ENCODE assay signal across 7 mouse cellular contexts in genomic region chr11:3964416-3965172, GRCm38 (mm10). TPM values are rescaled to one million over a fixed set of nuclear protein-coding genes. Genes with fewer than 3 reads are reported as not detected.
DNase-seq lines count a peak whose midpoint lies in the region; ATAC-seq lines count a peak whose summit lies in the region.

No protein-coding gene starts in this region.

- H3K9me3 ChIP-seq in forebrain, embryonic 12.5 days, result no peaks in the 10 kb centered on the region
- no peaks in the 10 kb centered on the region for H3K9me3 ChIP-seq in liver, embryonic 13.5 days (replicated peaks)

- 15% methylated on average over 11 of the region's 11 CpGs for WGBS in forebrain, embryonic 12.5 days
- 7% methylated on average over 11 of the region's 11 CpGs for WGBS in liver, embryonic 13.5 days (ENCODE audit: insufficient replicate concordance)

- H3K9ac ChIP-seq in forebrain, embryonic 12.5 days, result peak overlapping the region; percentile 83
- H3K9ac ChIP-seq in liver, embryonic 13.5 days, result peak overlapping the region; percentile 81

- H3K27me3 ChIP-seq in forebrain, embryonic 12.5 days, result 0 out of 2 replicates have a peak, but pooled peaks cover 4% of the 10 kb centered on the region
- peaks cover 3% of the 10 kb centered on the region; the same call in 1 of the 2 replicates for H3K27me3 ChIP-seq in liver, embryonic 13.5 days

- H3K27ac ChIP-seq in forebrain, embryonic 12.5 days, result 0 out of 2 replicates have a peak overlapping the region, but pooled peaks have one; percentile 57
- peak overlapping the region; percentile 73 for H3K27ac ChIP-seq in liver, embryonic 13.5 days

- H3K4me2 ChIP-seq in forebrain, embryonic 12.5 days, result peak overlapping the region; percentile 86
- H3K4me2 ChIP-seq in liver, embryonic 13.5 days, result peak overlapping the region; percentile 80

- DNase-seq in retina, adult 2 months (ENCODE audit: low read depth, low spot score), result peak; percentile 41
- DNase-seq in retina, embryonic 14.5 days (ENCODE audit: low spot score), result no peak
- DNase-seq in liver, embryonic 13.5 days, result no peak
- peak; percentile 16 for DNase-seq in testis, postnatal 10 days (ENCODE audit: low spot score)
- DNase-seq in right cerebral cortex, adult 2 months (ENCODE audit: low spot score in 2 of 2), result no peak
- no peak for DNase-seq in kidney, postnatal 14 days

- peaks cover 17% of the 10 kb centered on the region for H3K4me1 ChIP-seq in forebrain, embryonic 12.5 days
- peaks cover 33% of the 10 kb centered on the region for H3K4me1 ChIP-seq in liver, embryonic 13.5 days (replicated peaks)

- peak overlapping the region; percentile 86 for H3K4me3 ChIP-seq in forebrain, embryonic 12.5 days (replicated peaks)
- H3K4me3 ChIP-seq in liver, embryonic 13.5 days (replicated peaks), result peak overlapping the region; percentile 83

- H3K36me3 ChIP-seq in forebrain, embryonic 12.5 days (replicated peaks), result peaks cover 19% of the 10 kb centered on the region
- peaks cover 31% of the 10 kb centered on the region for H3K36me3 ChIP-seq in liver, embryonic 13.5 days

- ATAC-seq in forebrain, embryonic 12.5 days (ENCODE audit: low FRiP score), result no peak
- ATAC-seq in liver, embryonic 13.5 days (ENCODE audit: low read depth), result peak; percentile 74; the same call in 1 of the 2 replicates

RNA-seq across cellular contexts. Expression of gene Pes1, which starts 0.8 kb away (rescaled TPM):
- polyA plus RNA-seq in forebrain, embryonic 12.5 days (2016; fragmentation: Nextera tagmentation; extraction: Ambion mirVana), result 81.2 and 92.8 TPM in 2 replicates
- 60.0 and 69.4 TPM in 2 replicates for polyA plus RNA-seq in liver, embryonic 13.5 days (2015; fragmentation: Nextera tagmentation; extraction: Ambion mirVana)

RNA-seq across cellular contexts. Expression of gene 4930556J24Rik, which starts 12.0 kb away (rescaled TPM):
- 0.27 and 0.46 TPM in 2 replicates for polyA plus RNA-seq in forebrain, embryonic 12.5 days (2016; fragmentation: Nextera tagmentation; extraction: Ambion mirVana)
- 0.13 TPM in 1 of 2 replicates, not detected in the other for polyA plus RNA-seq in liver, embryonic 13.5 days (2015; fragmentation: Nextera tagmentation; extraction: Ambion mirVana)

RNA-seq across cellular contexts. Expression of gene Gal3st1, which starts 18.8 kb away (rescaled TPM):
- polyA plus RNA-seq in forebrain, embryonic 12.5 days (2016; fragmentation: Nextera tagmentation; extraction: Ambion mirVana), result 0.95 and 1.3 TPM in 2 replicates
- 0.76 and 0.78 TPM in 2 replicates for polyA plus RNA-seq in liver, embryonic 13.5 days (2015; fragmentation: Nextera tagmentation; extraction: Ambion mirVana)

RNA-seq across cellular contexts. Expression of gene Tcn2, which starts 32.6 kb away (rescaled TPM):
- 17.0 and 19.1 TPM in 2 replicates for polyA plus RNA-seq in forebrain, embryonic 12.5 days (2016; fragmentation: Nextera tagmentation; extraction: Ambion mirVana)
- polyA plus RNA-seq in liver, embryonic 13.5 days (2015; fragmentation: Nextera tagmentation; extraction: Ambion mirVana), result 14.8 and 15.9 TPM in 2 replicates

RNA-seq across cellular contexts. Expression of gene Slc35e4, which starts 50.1 kb away (rescaled TPM):
- polyA plus RNA-seq in forebrain, embryonic 12.5 days (2016; fragmentation: Nextera tagmentation; extraction: Ambion mirVana), result 5.2 and 6.5 TPM in 2 replicates
- 0.45 and 0.68 TPM in 2 replicates for polyA plus RNA-seq in liver, embryonic 13.5 days (2015; fragmentation: Nextera tagmentation; extraction: Ambion mirVana)

Comparison
In these comparisons a context has a peak if more than half of its experiments do, and no peak if none do; other contexts are left out.
1. DNase-seq: peak in retina, adult 2 months (single experiment) and testis, postnatal 10 days (single experiment); none in retina, embryonic 14.5 days (single experiment), liver, embryonic 13.5 days (single experiment), right cerebral cortex, adult 2 months (0 of 2) and kidney, postnatal 14 days (single experiment).